Mouse (Mus musculus): ENCODE measurements around the gene Insm2.

GRCm38 (mm10) chr12:55563742-55564141 is 35.5 kb upstream of the Insm2 start:
- no peak for TF ChIP-seq CTCF (IDR thresholded peaks at IDR 0.05; ENCODE audit: control insufficient read depth, insufficient read depth, insufficient read length)
- no peak for TF ChIP-seq MAX (IDR thresholded peaks at IDR 0.05)
- TF ChIP-seq CEBPB (IDR thresholded peaks at IDR 0.05; ENCODE audit: low read depth): no peak
- no peak for TF ChIP-seq USF1 (IDR thresholded peaks at IDR 0.05; ENCODE audit: low read depth)
- TF ChIP-seq MYOG (IDR thresholded peaks at IDR 0.05; ENCODE audit: control insufficient read depth, extremely low read depth, insufficient read length): no peak
- no peak for TF ChIP-seq FOSL1 (IDR thresholded peaks at IDR 0.05; ENCODE audit: insufficient read depth, low read length, poor library complexity, severe bottlenecking)
- TF ChIP-seq MYOD1 (IDR thresholded peaks at IDR 0.05; ENCODE audit: control insufficient read depth, insufficient read length, low read depth): no peak
